Mouse (Mus musculus) CH12.LX (cell line): ENCODE data around the gene Dusp9.

Experiments used
- CHD2 ChIP-seq: IDR thresholded peaks from 2 replicates; pipeline ENCODE4 v1.6.1; 2011; ENCODE audit warnings: low read length, improper control_type of control experiment
- CTCF ChIP-seq, 2 experiments: IDR thresholded peaks in 1 of 2; conservative IDR thresholded peaks in 1 of 2; 2 replicates each; pipeline ENCODE4 v1.5.1; 2011 to 2012; ENCODE audit warnings: low read depth in 2 of 2, low read length in 2 of 2, improper control_type of control experiment in 1 of 2, inconsistent platforms in 1 of 2, mild to moderate bottlenecking in 1 of 2, moderate library complexity in 1 of 2
- E2F4 ChIP-seq: IDR thresholded peaks from 2 replicates; pipeline ENCODE4 v1.6.1; 2011; ENCODE audit warnings: low read depth, low read length, improper control_type of control experiment; ENCODE audit not compliant: insufficient replicate concordance
- GABPA ChIP-seq: IDR thresholded peaks from 2 replicates; pipeline ENCODE4 v1.6.1; 2012; ENCODE audit warnings: low read depth, low read length, improper control_type of control experiment, inconsistent platforms; ENCODE audit not compliant: insufficient replicate concordance
- NELFE ChIP-seq: IDR thresholded peaks from 2 replicates; pipeline ENCODE4 v1.6.1; 2011; ENCODE audit warnings: low read depth, low read length, improper control_type of control experiment
- POLR2A ChIP-seq: IDR thresholded peaks from 2 replicates; pipeline ENCODE4 v1.6.1; 2011; ENCODE audit warnings: low read depth, mild to moderate bottlenecking, improper control_type of control experiment, low read length
- RAD21 ChIP-seq: IDR thresholded peaks from 2 replicates; pipeline ENCODE4 v1.6.1; 2011; ENCODE audit warnings: low read depth, mild to moderate bottlenecking, low read length, improper control_type of control experiment, moderate library complexity
- RCOR1 ChIP-seq: conservative IDR thresholded peaks from 2 replicates; pipeline ENCODE4 v1.6.1; 2012; ENCODE audit warnings: low read depth, mild to moderate bottlenecking, inconsistent platforms, low read length, improper control_type of control experiment
- SIN3A ChIP-seq: IDR thresholded peaks from 2 replicates; pipeline ENCODE4 v1.6.1; 2012; ENCODE audit warnings: low read length, improper control_type of control experiment, inconsistent platforms
- USF1 ChIP-seq: IDR thresholded peaks from 2 replicates; pipeline ENCODE4 v1.6.1; 2014; ENCODE audit warnings: low read depth, mild to moderate bottlenecking, inconsistent platforms, low read length, improper control_type of control experiment
- ZC3H11A ChIP-seq: IDR thresholded peaks from 2 replicates; pipeline ENCODE4 v1.6.1; 2012; ENCODE audit warnings: low read depth, mild to moderate bottlenecking, inconsistent platforms, low read length, improper control_type of control experiment
- ZNF384 ChIP-seq: IDR thresholded peaks from 2 replicates; pipeline ENCODE4 v1.6.1; 2012; ENCODE audit warnings: low read depth, low read length, improper control_type of control experiment, inconsistent platforms

- TF ChIP-seq CTCF (conservative IDR thresholded peaks at IDR 0.05 in 1 of 2, IDR thresholded peaks at IDR 0.05 in 1 of 2; ENCODE audit: low read depth in 2 of 2, low read length in 2 of 2) (no peak), GABPA (no peak), NELFE (no peak), E2F4 (no peak), ZC3H11A (no peak), CHD2 (no peak), ZNF384 (no peak), POLR2A (no peak), RAD21 (no peak), USF1 (no peak), RCOR1 (no peak), SIN3A (no peak)
Measured at GRCm38 (mm10) chrX:73650869-73651268, 11.7 kb downstream of the Dusp9 start.
